Mouse (Mus musculus): ENCODE results near the gene Ttll11.

GRCm38 (mm10) chr2:35933116-35933515, 46.6 kb downstream of the Ttll11 start:
- TF ChIP-seq POLR2A (IDR thresholded peaks at IDR 0.05; ENCODE audit: control insufficient read depth, extremely low read depth, insufficient read depth, low read length, poor library complexity) (no peak), CTCF (IDR thresholded peaks at IDR 0.05; ENCODE audit: borderline replicate concordance, control insufficient read depth, extremely low read depth, insufficient read depth, low read length, poor library complexity) (no peak)
